Mouse (Mus musculus) effector memory CD4-positive, alpha-beta T cell, adult 7 months (primary cell): Measurements from ENCODE around the gene Cep95. TPM values are rescaled to one million over a fixed set of nuclear protein-coding genes. Genes with fewer than 3 reads are reported as not detected.

Source experiments
- polyA plus RNA-seq: library from polyadenylated mRNA; unstranded; fragments of 100-300 nt; shearing (Covaris generic); gene quantifications from one replicate; pipeline ENCODE4 v1.2.1, GENCODE M21; 2017

The Cep95 gene
- polyA plus RNA-seq: 37.9 TPM

GRCm38 (mm10) chr11:106788775-106789459, at the start of gene Cep95, which contains the start of gene Ddx5:
Gene Cep95 (plus strand): TSS chr11:106789252.
Gene Ddx5 (minus strand): TSS chr11:106789185.

GRCm38 (mm10) chr11:106750121-106750751, 38.8 kb upstream of the Cep95 start, which contains the start of gene Pecam1:
Gene Pecam1 (minus strand): TSS chr11:106750628.

GRCm38 (mm10) chr11:106751039-106752018, 37.7 kb upstream of the Cep95 start, which contains the start of gene Milr1:
Gene Milr1 (plus strand): TSS chr11:106751226.

GRCm38 (mm10) chr11:106779388-106780088, 9.5 kb upstream of the Cep95 start, which contains the start of gene Polg2:
Gene Polg2 (minus strand): TSS chr11:106779537.

Other genes starting within 250 kb of the Cep95 start
- gene Tex2, start 175.8 kb upstream of the Cep95 start, polyA plus RNA-seq: 70.2 TPM
- 71.9 TPM for gene Pecam1, start 38.6 kb upstream of the Cep95 start, polyA plus RNA-seq
- 12.5 TPM for gene Milr1, start 38.0 kb upstream of the Cep95 start, polyA plus RNA-seq
- 218 TPM for gene Polg2, start 9.7 kb upstream of the Cep95 start, polyA plus RNA-seq
- 1,133 TPM for gene Ddx5, start 67 bp upstream of the Cep95 start, polyA plus RNA-seq
- gene Smurf2, start 131.5 kb downstream of the Cep95 start, polyA plus RNA-seq: 21.7 TPM
- 72.2 TPM for gene Kpna2, start 210.3 kb downstream of the Cep95 start, polyA plus RNA-seq
- gene 1810010H24Rik, start 236.4 kb downstream of the Cep95 start, polyA plus RNA-seq: 1.0 TPM